Mouse (Mus musculus): ENCODE results near the gene Serpinf1. TPM values are rescaled to one million over a fixed set of nuclear protein-coding genes. Genes with fewer than 3 reads are reported as not detected.
"Not testable (repeated sequence)": the region's sequence is repeated elsewhere in the genome, so short reads cannot be mapped to it uniquely, and the experiment has no call there.

Serpinf1 gene
- polyA plus RNA-seq, 1 experiment from 2014 or later = 168 TPM

DNA sequence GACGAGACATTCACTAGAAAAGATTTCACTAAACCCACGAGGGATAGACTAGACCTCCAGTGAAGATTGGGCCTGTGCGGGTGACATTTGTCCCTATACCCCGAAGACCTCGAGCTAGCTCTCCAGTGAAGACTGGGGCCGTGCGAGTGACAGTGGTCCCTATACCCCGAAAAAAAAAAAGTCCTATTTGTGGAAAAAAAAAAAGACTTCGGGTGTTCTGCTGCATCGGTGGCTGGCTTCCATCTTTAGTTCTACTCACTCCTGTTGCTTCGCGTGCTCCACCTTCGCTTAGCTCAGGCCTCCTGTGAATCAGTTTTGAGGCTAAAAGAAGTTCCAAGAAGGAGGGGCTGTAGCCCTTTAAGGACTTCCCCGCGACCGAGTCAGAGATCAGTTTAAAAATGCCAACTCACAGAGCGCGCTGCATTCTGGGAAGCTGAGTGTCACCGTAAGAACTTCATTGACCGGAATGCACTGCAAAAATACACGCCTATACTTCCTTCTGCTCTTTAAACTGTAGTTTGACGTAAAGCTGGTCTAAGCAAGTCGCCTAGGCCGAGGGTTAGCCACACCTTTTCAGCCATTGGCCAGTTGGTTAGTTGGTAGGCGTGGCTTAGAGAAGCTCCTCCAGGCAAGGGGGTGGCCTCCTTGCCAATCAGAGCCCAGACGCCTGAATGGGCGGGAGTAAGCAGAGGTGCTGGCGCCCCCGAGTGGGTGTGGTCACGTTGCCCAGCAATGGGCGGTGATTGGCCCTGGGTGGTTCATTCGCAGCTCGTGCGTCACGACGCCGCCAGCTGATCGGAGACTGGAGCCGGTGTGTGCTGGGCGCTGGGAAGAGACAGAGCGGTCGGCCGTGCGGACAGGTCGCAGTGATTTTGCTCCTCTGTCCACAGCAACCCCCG lies 38.6 kb upstream of the Serpinf1 start, which contains the start of gene Tlcd2:
TSS of gene Tlcd2 (plus strand) at position 872 of the 899 bp plus-strand sequence.
- peak within 1 kb of the TSS; percentile 91 for H3K27ac ChIP-seq
- H3K27me3 ChIP-seq (ENCODE audit: insufficient read depth, poor library complexity, severe bottlenecking) = no peaks in the 10 kb centered on the region
- no peaks in the 10 kb centered on the region for H3K9me3 ChIP-seq
- under 1% methylated on average over 46 of the region's 46 CpGs for WGBS
- H3K36me3 ChIP-seq = peaks cover 26% of the 10 kb centered on the region
- peaks cover 54% of the 10 kb centered on the region for H3K4me1 ChIP-seq
- H3K4me3 ChIP-seq = peak within 1 kb of the TSS; percentile 92
- DNase-seq (ENCODE audit: low spot score) = peak; percentile 100

DNA sequence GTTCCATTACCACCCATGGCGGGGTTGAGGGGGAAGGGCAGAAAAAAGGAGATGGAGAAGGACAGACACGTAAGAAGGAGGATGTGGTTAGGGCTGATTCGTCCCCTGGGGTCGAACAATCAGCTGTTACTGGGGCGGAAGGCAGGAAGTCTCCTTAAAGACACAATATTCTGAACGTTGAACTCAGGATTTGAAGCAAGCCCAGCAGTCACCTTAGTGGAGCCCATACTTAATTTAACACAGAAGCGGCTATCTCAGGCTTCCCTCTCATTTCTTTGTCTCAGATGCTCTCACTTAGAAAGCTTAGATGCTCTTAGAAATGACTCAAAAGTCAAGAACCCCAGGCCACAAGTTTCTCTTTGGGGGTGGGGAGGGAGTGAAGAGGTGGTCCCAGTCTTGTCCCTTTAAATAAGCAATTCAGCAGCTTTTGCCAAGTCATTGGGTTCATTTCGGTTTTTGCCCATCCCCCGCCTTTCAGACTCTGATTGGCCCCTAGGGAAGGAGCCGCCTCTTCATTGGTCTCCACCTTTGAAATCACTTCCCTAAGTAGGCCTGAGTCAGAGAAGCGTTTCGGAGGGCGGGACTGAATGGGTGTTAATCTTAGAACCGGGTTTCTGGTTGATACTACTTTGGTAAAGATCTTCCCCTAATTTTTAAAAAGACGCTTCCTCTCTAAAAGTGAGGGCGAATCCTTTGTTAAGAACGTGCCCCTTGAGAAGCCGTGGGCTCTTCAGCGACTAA lies 37.8 kb upstream of the Serpinf1 start:
- 2% methylated on average over 19 of the region's 19 CpGs for WGBS
- peaks cover 54% of the 10 kb centered on the region for H3K4me1 ChIP-seq
- peak overlapping the region; percentile 91 for H3K27ac ChIP-seq
- peak; percentile 97 for DNase-seq (ENCODE audit: low spot score)
- H3K36me3 ChIP-seq = peaks cover 18% of the 10 kb centered on the region
- no peaks in the 10 kb centered on the region for H3K9me3 ChIP-seq
- no peaks in the 10 kb centered on the region for H3K27me3 ChIP-seq (ENCODE audit: insufficient read depth, poor library complexity, severe bottlenecking)
- H3K4me3 ChIP-seq = peak overlapping the region; percentile 92

DNA sequence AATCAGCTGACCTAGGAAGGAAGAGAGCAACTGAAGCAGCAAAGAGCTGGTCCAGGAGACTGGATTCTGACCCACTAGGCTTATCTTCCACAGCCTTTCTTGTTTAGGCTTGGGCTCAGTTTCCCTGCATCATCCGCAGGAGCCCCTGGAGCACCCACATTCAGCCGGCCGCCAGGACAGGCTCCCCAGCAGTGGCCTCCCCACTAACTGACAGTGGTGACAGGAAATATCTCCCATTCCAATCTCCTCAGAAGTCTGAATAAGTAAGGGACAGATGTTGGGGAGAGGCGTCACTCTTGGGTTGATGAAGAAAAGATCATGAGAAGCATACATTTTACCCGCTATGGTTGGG lies 37.2 kb upstream of the Serpinf1 start:
- peak; percentile 73 for DNase-seq (ENCODE audit: low spot score)
- peak overlapping the region; percentile 92 for H3K4me3 ChIP-seq
- peaks cover 12% of the 10 kb centered on the region for H3K36me3 ChIP-seq
- no peaks in the 10 kb centered on the region for H3K27me3 ChIP-seq (ENCODE audit: insufficient read depth, poor library complexity, severe bottlenecking)
- H3K9me3 ChIP-seq = no peaks in the 10 kb centered on the region
- WGBS = 15% methylated on average over 5 of the region's 5 CpGs
- H3K27ac ChIP-seq = peak overlapping the region; percentile 91
- H3K4me1 ChIP-seq = peaks cover 59% of the 10 kb centered on the region

DNA sequence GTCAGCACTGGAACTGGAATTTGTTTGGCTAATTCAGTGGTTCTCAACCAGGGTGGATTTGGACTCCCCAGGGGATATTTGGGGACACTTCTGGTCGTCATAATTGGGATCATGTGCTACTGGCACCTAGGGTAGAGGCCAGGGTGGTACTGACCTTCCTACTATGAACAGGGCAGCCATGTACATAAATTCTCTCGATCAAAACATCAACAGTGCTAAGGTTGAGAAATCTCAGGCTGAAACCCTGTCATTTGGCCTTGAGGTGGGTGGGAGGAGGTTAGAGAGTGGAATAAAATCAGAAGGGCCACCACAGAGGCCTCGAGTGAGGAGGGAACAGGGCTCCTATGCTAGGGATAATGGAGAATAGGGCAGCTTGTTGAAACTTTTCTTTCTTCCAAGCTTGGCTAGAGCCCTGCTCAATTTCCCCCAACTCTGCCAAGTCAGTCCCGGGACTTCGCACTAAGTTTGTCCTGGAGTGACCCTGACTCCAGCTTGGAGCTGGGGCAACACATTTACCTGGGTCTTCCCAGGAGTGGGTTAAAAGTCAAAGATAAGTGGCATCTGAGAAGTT lies 36.7 kb upstream of the Serpinf1 start:
- peak overlapping the region; percentile 91 for H3K27ac ChIP-seq
- whole genome bisulfite sequencing = 74% methylated on average over 5 of the region's 5 CpGs
- no peaks in the 10 kb centered on the region for H3K9me3 ChIP-seq
- H3K36me3 ChIP-seq = peaks cover 7% of the 10 kb centered on the region
- H3K4me3 ChIP-seq = peak overlapping the region; percentile 92; the same call in 1 of the 2 replicates
- DNase-seq (ENCODE audit: low spot score) = no peak
- peaks cover 61% of the 10 kb centered on the region for H3K4me1 ChIP-seq
- H3K27me3 ChIP-seq (ENCODE audit: insufficient read depth, poor library complexity, severe bottlenecking) = no peaks in the 10 kb centered on the region

DNA sequence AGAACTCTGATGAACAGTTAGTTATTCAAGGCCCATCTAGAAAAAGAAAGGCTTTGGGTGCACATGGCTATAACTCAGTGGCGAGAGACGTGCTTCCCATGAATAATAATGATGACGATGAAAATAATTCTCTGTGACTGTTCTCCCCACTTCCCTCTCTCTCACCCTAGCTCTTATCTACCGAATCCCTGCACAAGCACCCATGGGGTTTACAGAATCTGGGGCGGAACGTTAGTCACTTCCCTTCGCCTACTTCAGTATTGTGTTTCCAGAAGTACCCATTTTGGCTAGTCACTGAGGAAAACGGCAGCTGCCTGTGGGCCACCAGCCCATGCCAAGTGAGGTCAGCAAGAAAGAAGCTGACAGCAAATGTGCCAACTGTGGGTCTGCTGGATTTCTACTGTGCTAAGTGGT lies 36.1 kb upstream of the Serpinf1 start:
- peaks cover 2% of the 10 kb centered on the region for H3K36me3 ChIP-seq
- no peaks in the 10 kb centered on the region for H3K9me3 ChIP-seq
- 72% methylated on average over 8 of the region's 8 CpGs for WGBS
- H3K4me3 ChIP-seq = no peak overlapping the region
- H3K4me1 ChIP-seq = peaks cover 63% of the 10 kb centered on the region
- no peak overlapping the region for H3K27ac ChIP-seq
- no peaks in the 10 kb centered on the region for H3K27me3 ChIP-seq (ENCODE audit: insufficient read depth, poor library complexity, severe bottlenecking)
- DNase-seq (ENCODE audit: low spot score) = no peak

DNA sequence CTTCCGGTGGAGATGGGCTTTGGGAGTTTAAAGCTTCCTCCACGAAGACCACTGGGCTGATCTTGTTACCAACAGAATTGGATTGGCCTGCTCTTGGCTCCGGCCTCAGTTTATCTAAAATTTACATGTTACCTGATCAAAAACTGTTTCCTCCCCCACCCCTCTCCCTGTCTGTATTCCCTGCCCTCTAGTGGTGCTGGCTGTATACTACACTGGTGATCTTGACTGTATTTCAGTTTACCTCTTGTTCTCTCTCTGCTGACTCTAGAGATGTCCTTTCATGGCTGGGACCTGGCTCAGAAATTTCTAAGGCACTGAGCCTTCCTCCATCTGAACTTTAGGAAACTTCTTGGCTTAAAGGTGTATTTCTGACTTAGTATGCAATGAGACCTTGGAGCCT lies 35.7 kb upstream of the Serpinf1 start:
- WGBS = 14% methylated on average over 3 of the region's 3 CpGs
- no peaks in the 10 kb centered on the region for H3K27me3 ChIP-seq (ENCODE audit: insufficient read depth, poor library complexity, severe bottlenecking)
- H3K36me3 ChIP-seq = no peaks in the 10 kb centered on the region
- H3K9me3 ChIP-seq = no peaks in the 10 kb centered on the region
- H3K4me1 ChIP-seq = peaks cover 61% of the 10 kb centered on the region
- H3K27ac ChIP-seq = 0 out of 2 replicates have a peak overlapping the region, but pooled peaks have one; percentile 22
- H3K4me3 ChIP-seq = no peak overlapping the region
- peak; percentile 75 for DNase-seq (ENCODE audit: low spot score)

DNA sequence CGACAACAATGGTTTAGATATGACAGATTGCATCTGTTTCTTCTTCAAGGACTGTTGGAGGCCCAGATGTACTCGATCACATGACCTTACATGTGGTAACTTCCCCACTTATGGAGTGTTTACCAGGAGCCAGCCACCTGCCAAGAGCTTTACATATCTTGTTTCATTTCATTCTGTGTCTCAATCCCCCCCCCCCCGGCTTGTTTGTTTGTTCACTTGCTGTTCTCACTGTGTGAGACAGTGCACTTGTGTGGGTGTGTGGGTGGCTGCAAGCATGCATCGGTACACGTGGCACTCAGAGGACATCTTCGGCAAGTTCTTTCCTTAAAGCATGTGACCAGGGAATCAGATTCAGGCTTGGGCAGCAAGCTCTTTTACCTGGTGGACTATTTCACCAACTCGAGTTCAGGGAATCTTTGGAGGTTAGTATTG lies 34.0 kb upstream of the Serpinf1 start:
- 88% methylated on average over 7 of the region's 7 CpGs for WGBS
- peaks cover 8% of the 10 kb centered on the region; the same call in 1 of the 2 replicates for H3K36me3 ChIP-seq
- H3K27ac ChIP-seq = no peak overlapping the region
- no peaks in the 10 kb centered on the region for H3K9me3 ChIP-seq
- H3K4me1 ChIP-seq = peaks cover 47% of the 10 kb centered on the region
- no peak for DNase-seq (ENCODE audit: low spot score)
- no peaks in the 10 kb centered on the region for H3K27me3 ChIP-seq (ENCODE audit: insufficient read depth, poor library complexity, severe bottlenecking)
- no peak overlapping the region for H3K4me3 ChIP-seq

DNA sequence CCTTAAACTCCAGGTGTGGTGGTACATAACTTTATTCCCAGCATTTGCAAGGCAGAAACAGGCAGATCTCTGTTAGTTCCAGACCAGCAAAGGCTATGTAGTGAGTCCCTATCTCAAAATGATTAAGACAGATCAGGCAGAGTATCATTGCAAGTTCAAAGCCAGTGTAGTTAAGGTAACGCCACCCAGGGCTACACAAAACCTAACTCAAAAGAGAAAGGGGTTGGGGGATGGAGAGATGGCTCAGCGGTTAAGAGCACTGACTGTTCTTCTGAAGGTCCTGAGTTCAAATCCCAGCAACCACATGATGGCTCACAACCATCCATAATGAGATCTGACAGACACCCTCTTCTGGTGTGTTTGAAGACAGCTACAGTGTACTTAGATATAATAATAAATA lies 33.5 kb upstream of the Serpinf1 start:
- not testable (repeated sequence) for H3K36me3 ChIP-seq; H3K27me3 ChIP-seq (ENCODE audit: insufficient read depth, poor library complexity, severe bottlenecking); H3K9me3 ChIP-seq; DNase-seq (ENCODE audit: low spot score); H3K27ac ChIP-seq; H3K4me3 ChIP-seq
- H3K4me1 ChIP-seq = peaks cover 47% of the 10 kb centered on the region
- 87% methylated on average over 2 of the region's 2 CpGs for WGBS

DNA sequence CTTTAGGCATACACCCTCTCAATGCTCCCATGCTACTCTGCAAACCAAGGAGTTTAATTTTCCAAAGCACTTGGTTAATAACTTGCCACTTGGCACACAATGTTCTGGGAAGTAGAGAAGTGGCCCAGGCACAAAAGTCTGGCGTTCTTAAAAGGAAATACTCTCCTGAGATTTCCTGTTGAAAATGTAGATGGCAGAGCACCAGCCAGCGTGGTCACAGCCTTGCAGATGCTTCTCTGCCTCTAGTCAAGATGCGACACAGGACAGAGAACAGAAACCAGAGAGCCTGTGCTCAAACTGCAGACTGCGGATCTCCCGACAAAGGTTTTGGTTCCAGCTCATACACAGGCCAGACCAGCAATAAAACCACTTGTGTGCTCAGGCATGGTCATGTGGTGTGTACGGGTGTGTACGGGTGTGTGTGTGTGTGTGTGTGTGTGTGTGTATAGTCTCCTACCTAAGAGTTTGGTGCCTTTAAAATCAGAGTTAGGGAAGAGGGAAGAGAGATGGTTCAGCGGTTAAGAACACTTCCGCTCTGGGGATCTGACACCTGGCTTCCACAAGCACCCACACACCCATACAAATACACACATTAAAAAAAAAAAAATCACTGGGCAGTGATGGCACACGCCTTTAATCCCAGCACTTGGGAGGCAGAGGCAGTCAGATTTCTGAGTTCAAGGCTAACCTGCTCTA lies 32.7 kb upstream of the Serpinf1 start:
- DNase-seq (ENCODE audit: low spot score) = peak; percentile 74
- no peaks in the 10 kb centered on the region for H3K9me3 ChIP-seq
- H3K4me3 ChIP-seq = peak overlapping the region; percentile 75
- H3K36me3 ChIP-seq = peaks cover 11% of the 10 kb centered on the region; the same call in 1 of the 2 replicates
- H3K4me1 ChIP-seq = peaks cover 53% of the 10 kb centered on the region
- H3K27me3 ChIP-seq (ENCODE audit: insufficient read depth, poor library complexity, severe bottlenecking) = no peaks in the 10 kb centered on the region
- H3K27ac ChIP-seq = peak overlapping the region; percentile 86
- WGBS = 74% methylated on average over 10 of the region's 10 CpGs

DNA sequence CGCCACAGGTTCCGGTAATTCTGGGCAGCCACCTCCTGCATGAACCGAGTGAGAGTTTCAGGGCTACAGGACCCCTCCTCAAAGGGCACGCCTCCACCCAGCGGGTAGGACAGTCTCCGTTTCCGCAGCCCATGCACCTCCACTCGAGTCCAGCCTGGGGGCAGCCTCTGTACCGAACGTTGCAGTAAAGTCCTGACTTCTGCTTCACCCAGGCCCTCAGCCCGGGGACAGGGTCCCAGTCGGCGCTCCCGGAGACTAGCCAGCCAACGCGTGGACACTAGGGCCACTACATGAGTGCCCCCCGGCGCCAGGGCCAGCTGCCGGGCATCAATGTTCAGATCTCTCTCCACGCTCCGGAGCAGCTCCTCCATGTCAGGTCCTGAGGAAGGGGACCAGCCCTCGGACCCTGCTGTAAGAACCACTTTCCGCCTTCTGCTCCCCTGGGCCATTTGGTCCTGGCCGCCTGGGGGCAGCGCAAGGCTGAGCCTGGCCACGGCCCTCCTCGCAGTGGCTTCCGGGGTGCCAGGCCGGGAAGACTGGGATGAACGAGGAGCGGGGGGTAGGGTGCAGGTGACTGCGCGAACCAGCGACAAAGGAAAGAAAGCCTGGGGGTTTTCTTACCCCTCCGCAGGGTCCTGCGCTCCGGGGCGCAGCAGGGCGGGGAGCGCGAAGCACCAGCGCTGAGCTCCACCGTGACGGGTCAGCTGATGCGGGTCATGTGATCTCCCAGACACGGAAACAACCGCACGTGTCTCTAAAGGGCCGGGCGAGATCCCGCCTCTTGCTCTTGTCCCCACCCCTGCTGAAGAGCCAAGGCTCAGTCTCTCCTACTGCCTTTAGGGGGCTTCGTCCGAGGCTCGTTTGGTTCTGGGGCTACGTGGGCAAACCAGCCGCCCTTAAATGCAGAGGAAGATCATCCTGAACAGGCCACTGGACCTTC lies 31.8 kb upstream of the Serpinf1 start, which contains the start of gene Wdr81:
TSS of gene Wdr81 (minus strand) at position 727 of the 940 bp plus-strand sequence.
- Histone ChIP-seq H3K27me3 (ENCODE audit: insufficient read depth, poor library complexity, severe bottlenecking) (no peaks in the 10 kb centered on the region), H3K36me3 (peaks cover 18% of the 10 kb centered on the region), H3K9me3 (no peaks in the 10 kb centered on the region), H3K27ac (peak within 1 kb of the TSS; percentile 86), H3K4me3 (peak within 1 kb of the TSS; percentile 75), H3K4me1 (peaks cover 51% of the 10 kb centered on the region)
- DNase-seq (ENCODE audit: low spot score) = peak; percentile 98
- 3% methylated on average over 56 of the region's 56 CpGs for WGBS

DNA sequence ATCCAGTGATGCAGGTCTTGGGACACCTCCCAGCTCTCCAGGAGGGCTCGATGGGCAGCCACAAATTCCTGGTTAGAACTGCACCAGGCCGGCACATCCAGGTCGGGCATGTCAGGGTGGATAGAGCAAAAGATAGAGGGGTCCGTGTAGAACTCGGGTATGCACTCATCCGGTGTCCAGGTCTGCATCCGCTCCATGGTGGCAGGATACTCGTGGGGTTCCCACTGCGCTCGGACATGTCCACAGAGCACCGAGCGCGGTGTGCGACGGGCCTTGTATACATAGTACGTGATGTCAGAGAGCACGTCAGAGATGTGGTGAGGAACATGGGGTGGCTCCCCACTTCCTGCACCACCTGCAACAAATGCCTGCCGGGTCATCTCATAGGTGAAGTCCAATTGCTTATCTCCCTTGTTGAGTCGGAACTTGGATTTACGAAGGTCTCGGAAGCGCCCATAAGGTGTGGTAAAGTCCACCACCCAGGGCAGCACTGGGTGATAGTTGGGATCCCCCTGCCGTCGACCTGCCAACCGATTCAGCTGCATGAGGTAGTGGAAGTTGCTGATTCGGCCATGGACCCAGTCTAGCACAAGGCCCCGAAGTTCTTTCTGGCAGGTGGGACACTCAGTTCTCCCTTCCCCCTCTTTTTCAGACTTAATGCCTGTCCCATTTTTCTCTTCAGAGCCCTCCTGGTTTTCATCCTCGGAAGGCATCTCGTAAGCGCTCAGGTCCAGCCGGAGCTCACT lies 30.5 kb upstream of the Serpinf1 start:
- Histone ChIP-seq H3K27ac (no peak overlapping the region), H3K4me1 (peaks cover 45% of the 10 kb centered on the region), H3K36me3 (peaks cover 31% of the 10 kb centered on the region), H3K9me3 (no peaks in the 10 kb centered on the region), H3K27me3 (ENCODE audit: insufficient read depth, poor library complexity, severe bottlenecking) (no peaks in the 10 kb centered on the region), H3K4me3 (no peak overlapping the region)
- DNase-seq (ENCODE audit: low spot score) = peak; percentile 73
- 90% methylated on average over 31 of the region's 31 CpGs for WGBS
